In the genomic region with DNA sequence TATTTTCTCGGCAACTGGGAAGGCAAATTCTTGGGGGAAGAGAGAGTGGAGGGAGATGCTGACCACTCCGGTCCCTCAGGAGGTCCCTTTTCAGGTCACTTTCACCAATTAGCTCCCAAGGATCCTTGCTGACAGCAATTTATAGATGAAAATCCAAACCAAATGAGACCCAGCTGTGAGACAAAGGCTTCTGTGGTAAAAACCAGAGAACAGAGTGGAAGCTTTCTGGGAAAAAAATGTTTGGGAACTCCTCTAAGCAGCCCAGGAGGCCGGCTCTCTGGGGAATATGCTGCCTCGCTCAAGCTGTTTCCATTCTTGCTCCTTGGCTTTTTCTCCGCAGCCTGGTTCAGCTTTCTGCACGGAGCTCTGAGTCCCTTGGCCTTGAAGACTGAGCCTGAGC, we compare ENCODE assay signal across 8 mouse cellular contexts.
DNase-seq lines count a peak whose midpoint lies in the region; ATAC-seq lines count a peak whose summit lies in the region.

No protein-coding gene starts in this region.

- no peaks in the 10 kb centered on the region for H3K36me3 ChIP-seq in embryonic facial prominence, embryonic 11.5 days (replicated peaks; ENCODE audit: control insufficient read depth, insufficient read depth, low read depth, low read length)
- H3K36me3 ChIP-seq in heart, embryonic 10.5 days, result no peaks in the 10 kb centered on the region

- no peak overlapping the region for H3K4me3 ChIP-seq in embryonic facial prominence, embryonic 11.5 days (ENCODE audit: low read depth, low read length)
- H3K4me3 ChIP-seq in heart, embryonic 10.5 days, result peak overlapping the region; percentile 48

- peak overlapping the region; percentile 52; the same call in 1 of the 2 replicates for H3K27ac ChIP-seq in embryonic facial prominence, embryonic 11.5 days (replicated peaks; ENCODE audit: low read depth, low read length)
- no peak overlapping the region for H3K27ac ChIP-seq in heart, embryonic 10.5 days

- H3K27me3 ChIP-seq in embryonic facial prominence, embryonic 11.5 days (ENCODE audit: control insufficient read depth, insufficient read depth, low read length), result no peaks in the 10 kb centered on the region
- H3K27me3 ChIP-seq in heart, embryonic 10.5 days (ENCODE audit: insufficient read depth, poor library complexity, severe bottlenecking), result 0 out of 2 replicates have a peak, but pooled peaks cover 4% of the 10 kb centered on the region

- H3K9me3 ChIP-seq in embryonic facial prominence, embryonic 11.5 days (replicated peaks; ENCODE audit: control insufficient read depth, low read length), result no peaks in the 10 kb centered on the region
- H3K9me3 ChIP-seq in heart, embryonic 10.5 days, result no peaks in the 10 kb centered on the region

- peak; percentile 49; the same call in 1 of the 2 replicates for ATAC-seq in embryonic facial prominence, embryonic 11.5 days (replicated peaks; ENCODE audit: insufficient number of reproducible peaks, low FRiP score, low TSS enrichment, low read depth)

- DNase-seq in cerebellum, adult 18-20 months, result peak; percentile 13 to 17
- no peak for DNase-seq in cerebellum, postnatal 36 days
- peak; percentile 78 for DNase-seq in embryonic facial prominence, embryonic 11.5 days (ENCODE audit: low spot score)
- DNase-seq in heart, embryonic 10.5 days (ENCODE audit: low spot score), result no peak
- DNase-seq in kidney, adult 9 months, result peak; percentile 33
- peak; percentile 51 for DNase-seq in neural tube, embryonic 10.5 days (ENCODE audit: extremely low spot score, low spot score)
- no peak for DNase-seq in left cerebral cortex, postnatal 36 days (ENCODE audit: low spot score in 2 of 2)
- DNase-seq in spleen, postnatal 4 days (ENCODE audit: low spot score in 2 of 2), result no peak

- WGBS in embryonic facial prominence, embryonic 11.5 days, result 1% methylated on average over 6 of the region's 6 CpGs
- 4% methylated on average over 6 of the region's 6 CpGs for WGBS in heart, embryonic 10.5 days

- peak overlapping the region; percentile 22 for H3K4me2 ChIP-seq in embryonic facial prominence, embryonic 11.5 days (ENCODE audit: low read depth, low read length)

- no peaks in the 10 kb centered on the region for H3K4me1 ChIP-seq in embryonic facial prominence, embryonic 11.5 days (ENCODE audit: control insufficient read depth, insufficient read depth, low read length)
- peaks cover 5% of the 10 kb centered on the region; the same call in 1 of the 2 replicates for H3K4me1 ChIP-seq in heart, embryonic 10.5 days

- no peak overlapping the region; the same call in 1 of the 2 replicates for H3K9ac ChIP-seq in embryonic facial prominence, embryonic 11.5 days (replicated peaks; ENCODE audit: low read length)

- intact Hi-C loops in left cerebral cortex, postnatal 36 days (cut with DNase I), result no loop called here

Comparison
In these comparisons a context has a peak if more than half of its experiments do, and no peak if none do; other contexts are left out.
1. DNase-seq: peak in cerebellum, adult 18-20 months (2 of 2), embryonic facial prominence, embryonic 11.5 days (single experiment), kidney, adult 9 months (single experiment) and neural tube, embryonic 10.5 days (single experiment); none in cerebellum, postnatal 36 days (0 of 2), heart, embryonic 10.5 days (single experiment), left cerebral cortex, postnatal 36 days (0 of 2) and spleen, postnatal 4 days (0 of 2).